Mouse (Mus musculus): ENCODE measurements at regions not wholly inside any gene's neighbourhood (a gene's known extent, or its start where the extent isn't known, plus 50 kb on each side); places are given as distances from the start of the nearest gene placed in this dataset.
"Not testable (repeated sequence)": the region's sequence is repeated elsewhere in the genome, so short reads cannot be mapped to it uniquely, and the experiment has no call there.

DNA sequence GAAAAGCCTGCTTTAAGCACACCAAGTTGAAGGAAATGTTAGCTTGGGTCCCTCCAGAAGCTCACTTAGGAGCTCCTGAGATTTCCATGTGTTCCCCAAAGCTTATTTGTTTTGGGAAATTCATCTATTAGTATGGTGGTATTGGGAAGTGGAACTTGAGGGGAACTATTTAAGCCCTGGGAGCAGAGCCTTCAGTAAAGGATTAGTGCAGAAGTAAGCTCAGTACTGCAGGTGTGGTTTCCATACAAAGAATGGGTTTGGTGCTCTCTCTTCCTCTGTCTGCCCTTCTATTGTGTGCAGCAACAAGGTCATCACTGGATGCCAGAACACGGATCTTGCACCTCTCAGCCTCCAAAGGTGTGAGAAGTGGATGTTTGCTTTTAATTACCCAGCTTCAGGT, 57.2 kb downstream of the Foxa2 start:
- DNase-seq: no peak

DNA sequence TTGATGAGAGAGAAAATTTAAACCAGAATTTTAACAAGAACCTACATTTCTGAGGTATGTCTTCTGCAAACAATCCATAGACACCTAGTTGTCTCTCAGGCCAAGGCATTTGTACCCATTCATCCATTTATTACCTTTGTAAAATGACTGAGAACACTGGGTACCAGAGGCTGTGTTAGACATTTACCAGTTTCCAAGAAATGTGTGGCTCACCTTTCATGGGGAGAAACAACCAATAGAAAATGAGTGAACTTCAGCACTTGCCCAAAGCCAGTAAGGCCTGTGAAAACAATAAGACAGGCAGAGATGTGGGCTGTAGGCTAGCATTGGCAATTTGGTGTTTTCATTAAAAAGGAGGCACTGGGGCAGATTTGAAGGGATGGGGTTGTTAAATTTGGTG, 58.2 kb downstream of the Foxa2 start:
- no peak for DNase-seq

DNA sequence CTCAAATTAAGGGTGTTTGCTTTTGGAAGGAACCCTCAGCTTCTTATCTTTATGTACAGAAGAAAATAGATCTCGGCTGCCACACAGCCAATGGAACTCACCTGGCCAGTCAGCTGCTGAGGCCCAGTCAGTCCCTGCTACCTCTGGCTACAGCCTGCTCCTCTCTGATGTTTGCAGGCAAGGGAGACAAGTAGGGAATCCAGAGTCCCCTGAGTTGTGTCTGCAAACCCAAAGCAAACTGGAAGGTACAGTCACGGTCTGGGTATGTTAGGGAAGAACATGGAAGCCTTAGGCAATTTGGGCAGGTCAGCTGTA, 61.6 kb downstream of the Foxa2 start:
- DNase-seq: no peak

DNA sequence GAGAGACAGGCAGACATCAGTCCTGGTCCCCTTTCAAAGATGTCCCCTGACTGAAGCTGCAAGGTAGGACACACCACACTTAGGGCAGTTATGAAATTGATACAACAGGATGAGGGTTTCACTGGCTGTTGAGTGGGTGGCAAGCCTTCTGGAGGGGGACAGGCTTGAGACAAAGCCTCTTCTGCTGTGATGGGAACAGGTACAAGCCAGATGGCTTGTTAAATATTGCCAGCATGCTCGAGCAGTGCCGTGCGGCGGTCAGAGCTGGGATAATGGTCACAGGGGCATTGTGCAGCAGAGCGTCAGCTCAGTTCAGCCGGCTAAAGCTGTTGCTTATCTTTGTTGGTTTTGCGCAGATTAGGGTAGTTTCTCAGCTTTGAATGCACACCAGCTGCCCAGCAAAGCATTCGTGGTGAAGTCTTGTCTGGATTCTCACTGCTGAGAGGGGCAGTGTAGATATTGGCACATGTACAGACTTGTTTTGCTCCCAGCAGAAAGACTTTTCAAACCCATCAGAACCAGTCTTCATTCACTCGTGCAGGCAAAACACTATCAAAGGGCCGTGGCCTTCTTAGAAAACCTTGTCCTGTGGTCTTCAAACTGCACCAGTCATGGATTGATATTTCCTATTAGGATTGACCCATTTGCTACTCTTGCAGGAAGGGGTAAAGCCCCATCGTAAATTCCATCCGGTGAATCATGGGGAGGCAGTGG, 62.1 kb downstream of the Foxa2 start:
- DNase-seq: no peak

DNA sequence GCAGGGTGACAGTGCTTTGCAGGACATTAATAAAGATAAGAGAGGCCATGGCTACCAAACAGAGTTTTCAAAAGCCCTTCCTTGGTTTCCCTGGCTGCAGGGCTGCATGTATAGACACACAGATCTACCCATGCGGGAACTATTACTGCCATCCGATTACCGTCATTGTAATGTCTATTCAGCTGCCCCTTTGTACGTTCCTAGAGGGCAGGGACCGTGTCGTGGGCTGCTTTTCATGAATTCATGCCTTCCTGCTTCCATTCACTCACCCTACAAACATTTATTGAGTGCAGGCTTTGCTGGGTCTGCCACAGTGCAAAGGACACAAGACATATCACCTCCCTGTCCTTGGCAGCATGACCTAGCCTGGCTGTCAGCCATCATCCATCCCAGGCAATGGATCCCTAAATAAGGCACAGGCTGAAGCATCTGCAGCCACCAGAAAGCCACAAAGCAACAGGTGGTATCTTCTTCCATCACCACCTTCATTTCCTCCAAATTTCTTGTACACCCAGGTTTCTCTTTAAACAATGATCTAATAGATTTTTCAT, 65.8 kb downstream of the Foxa2 start:
- DNase-seq: no peak

- DNase-seq: no peak
These were observed 66.4 kb downstream of the Foxa2 start for GRCm38 (mm10) chr2:147980408-147980807.

DNA sequence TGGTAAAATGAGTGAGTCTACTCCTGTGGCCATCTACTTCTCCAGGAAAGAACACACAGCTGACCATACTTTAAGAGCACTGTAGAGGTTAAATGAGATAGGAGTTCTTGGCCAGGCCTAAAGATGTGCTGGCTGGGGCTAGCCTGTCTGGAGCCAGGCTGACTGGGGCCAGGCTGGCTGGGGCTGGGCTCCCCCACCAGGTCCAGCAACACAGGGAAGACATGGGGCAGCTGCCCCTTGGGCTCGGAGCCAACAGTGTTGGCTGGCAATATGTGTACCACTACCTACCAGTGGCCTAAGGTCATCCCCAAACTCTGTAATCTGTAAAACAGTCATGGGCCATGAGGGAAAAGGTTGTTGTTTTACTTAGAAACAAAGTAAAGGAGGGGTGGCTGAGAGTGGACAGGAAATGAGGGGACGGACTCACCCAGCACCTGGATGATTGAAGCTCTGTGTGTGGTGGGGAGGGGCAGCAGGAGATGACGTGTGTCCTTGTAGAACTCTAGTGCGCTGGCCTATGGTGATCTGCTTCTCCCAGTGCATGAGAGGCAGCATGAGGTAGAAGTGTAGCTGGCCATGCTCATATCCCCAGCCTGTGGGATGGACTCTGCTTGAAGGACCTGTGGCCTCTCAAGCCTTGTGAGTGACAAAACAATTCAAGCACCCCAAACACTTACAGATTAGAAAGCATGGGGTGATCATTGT, 67.0 kb downstream of the Foxa2 start:
- no peak for DNase-seq

- DNase-seq: no peak
These were observed 67.8 kb downstream of the Foxa2 start for GRCm38 (mm10) chr2:147979001-147979400.

DNA sequence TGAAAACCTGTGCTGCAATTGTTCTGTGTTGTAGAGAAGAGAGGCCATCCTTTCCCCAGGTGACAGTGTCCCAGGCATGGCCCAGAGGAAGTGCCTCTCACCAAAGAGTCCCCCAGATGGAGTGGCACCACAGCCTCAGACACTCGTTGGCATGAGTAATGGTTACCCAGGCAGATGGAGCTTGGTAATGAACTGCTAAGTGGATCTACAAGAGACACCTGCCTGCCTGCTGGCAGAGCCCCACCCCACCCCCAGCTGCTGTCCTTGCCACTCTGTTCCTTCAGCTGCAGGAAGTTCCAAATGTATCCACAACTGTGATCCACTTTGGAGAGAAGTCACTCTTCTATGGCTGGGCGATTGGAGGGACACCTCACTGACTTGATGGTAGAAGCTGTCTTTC, 72.0 kb downstream of the Foxa2 start:
- DNase-seq: no peak

- DNase-seq: no peak
These were observed 78.1 kb downstream of the Foxa2 start for GRCm38 (mm10) chr2:147968671-147969070.

DNA sequence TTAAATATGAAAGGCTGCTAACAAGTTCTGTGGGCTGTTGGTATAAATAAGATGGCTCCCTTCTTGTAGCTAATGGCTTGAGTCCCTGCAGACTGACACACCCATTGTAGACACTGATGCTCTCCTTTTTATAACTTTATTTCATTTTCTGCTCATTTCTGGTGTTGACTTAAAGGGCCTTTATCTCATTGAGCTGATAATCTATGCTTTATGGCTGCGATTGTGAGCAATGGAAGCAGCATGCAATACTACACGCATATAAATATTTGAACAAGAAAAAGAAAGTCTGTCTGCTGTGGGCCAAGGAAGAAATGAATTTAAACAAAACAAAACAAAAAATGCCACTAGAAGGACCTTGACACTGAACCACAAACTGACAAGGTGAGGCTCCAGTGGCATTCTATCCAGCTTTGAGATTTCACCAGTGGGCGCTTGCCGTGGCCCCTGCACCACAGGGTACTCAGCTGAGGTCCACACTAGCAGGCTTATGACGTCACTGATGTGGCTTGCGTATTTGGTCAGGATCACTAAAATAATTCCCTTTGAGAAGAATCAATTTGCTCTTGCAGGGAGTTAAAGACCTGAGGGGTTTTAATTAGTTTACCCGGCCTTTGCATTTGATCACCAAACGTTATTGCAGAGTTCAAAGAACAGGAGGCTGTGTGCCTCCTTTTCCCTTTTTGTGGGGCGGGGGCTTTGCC, 78.8 kb downstream of the Foxa2 start:
- no peak for DNase-seq

DNA sequence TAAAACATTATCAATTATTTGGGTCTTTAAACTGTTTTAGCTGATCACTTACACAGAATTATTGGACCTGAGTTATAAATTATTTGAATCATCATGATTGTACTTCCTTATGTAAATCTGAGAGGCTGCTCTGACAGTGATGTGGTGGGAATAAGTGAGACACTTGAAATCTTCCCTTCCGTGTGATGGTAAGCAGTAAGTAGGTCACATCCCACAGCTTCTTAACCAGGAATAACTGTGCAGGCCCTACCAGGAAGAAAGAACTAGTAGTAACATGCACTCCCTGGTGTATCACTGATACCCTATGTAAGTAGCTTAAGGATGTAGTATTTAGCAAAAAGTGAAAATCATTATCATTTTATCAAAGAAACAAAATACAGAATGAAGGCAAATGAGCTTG, 83.5 kb downstream of the Foxa2 start:
- DNase-seq: not testable (repeated sequence)

DNA sequence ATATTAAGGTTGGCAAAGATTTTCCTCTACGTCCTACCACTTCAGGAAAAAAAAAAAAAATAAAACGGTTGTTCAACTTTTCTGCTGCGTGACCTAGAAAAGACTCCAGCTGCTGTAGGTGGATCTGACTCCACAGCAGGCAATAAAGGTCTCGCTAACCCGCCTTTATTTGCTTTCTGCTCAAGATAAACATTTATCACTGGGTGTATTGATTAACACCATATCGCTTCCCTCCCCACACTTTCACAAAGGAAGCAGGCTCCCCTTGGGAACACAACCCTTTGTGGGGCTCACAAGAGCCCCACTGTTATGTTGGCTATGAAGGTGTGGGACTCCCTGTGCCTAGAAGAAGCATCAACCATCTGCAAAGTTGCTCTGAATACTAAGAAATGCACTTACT, 85.1 kb downstream of the Foxa2 start:
- no peak for DNase-seq

GRCm38 (mm10) chr2:147954183-147954582, 92.6 kb downstream of the Foxa2 start:
- no peak for DNase-seq

DNA sequence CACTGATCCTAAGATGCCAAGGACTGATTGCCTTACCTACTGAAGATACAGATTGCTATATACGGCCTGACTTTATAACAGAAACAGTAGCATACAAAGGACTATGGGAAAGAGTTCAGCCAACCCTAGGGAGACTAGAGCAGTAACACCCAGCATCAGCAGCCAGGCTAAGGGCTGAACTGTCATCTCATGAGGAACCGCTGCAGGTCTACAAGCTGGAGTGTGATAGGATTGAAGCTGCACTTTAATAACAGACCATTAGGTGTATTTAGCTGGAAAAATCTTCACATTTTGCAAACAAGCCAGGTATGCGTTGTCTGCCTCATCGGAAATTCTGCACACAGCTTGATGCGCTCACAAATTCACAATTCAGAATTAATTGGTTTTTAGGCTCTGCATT, 95.5 kb downstream of the Foxa2 start:
- no peak for DNase-seq

- no peak for DNase-seq
These were observed 102.4 kb downstream of the Foxa2 start for GRCm38 (mm10) chr2:147944171-147945040.

GRCm38 (mm10) chr2:147942591-147942990, 104.2 kb downstream of the Foxa2 start:
- no peak for DNase-seq

GRCm38 (mm10) chr2:147941319-147941718, 105.5 kb downstream of the Foxa2 start:
- DNase-seq: no peak

DNA sequence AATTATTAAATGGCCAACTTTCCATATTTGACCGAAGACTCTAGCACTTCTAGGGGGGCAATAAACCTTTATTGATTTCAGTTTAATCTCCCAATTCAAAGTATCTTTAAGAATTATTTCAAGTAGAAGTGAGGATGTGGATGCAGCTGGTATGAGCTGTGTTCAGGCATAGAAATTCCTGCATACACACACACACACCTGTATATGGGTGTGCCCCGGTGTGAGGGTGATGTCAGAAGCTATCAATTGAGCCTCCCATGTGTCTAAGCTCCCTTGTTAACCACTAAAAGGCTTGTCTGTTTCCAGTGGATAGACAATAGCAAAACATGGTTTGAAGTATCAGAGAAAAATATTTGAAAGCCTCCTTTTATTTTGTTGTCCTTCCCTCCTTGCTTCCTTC, 114.3 kb downstream of the Foxa2 start:
- no peak for DNase-seq

GRCm38 (mm10) chr2:147929031-147929711, 117.6 kb downstream of the Foxa2 start:
- DNase-seq: no peak

DNA sequence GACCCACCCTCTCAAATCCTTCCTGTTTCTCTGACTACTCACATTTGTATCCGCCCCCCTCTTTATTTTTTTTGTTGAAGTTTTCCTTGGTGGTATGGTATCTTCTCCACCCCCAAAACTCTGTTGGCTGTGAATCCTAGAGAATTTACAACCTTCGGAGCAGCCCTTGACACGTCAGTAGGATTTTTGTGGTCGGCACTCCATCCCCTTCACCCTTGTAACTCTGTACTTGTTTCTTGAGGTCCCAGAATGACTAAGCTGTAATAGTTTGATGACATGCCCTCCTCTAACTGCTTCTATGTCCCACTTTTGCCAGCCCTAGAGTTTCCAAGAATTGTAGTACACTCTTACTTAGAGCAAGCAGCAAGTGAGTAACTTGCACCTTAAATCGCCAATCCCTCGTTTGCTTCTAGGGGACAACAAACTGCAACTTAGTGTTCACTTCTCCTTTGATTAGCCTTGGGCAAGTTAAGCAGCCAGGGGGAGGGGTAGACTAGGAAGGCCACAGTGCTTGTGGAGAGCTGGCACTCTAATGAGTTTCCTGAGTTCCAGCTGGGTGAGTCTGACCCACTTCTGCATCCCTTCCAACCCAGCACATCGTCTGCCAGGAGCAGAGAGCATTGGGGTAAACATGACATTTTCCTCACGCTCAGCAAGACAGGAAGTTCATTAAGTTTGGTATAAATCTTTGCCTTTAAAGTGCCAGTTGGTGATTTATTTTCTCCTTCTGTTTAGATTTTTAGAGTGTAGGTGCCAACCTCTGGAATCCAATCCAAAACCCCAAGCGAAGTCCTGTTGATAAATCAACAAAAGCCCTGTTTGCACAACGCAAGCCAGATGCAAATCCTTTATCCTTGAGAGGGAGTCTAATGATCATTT, 118.7 kb downstream of the Foxa2 start:
- no peak for DNase-seq

All from spleen, adult 18-20 months (tissue).